Mouse (Mus musculus) retina, embryonic 14.5 days (tissue): ENCODE data around the gene Spc24.

Experiments used
- DNase-seq: peaks from one replicate; pipeline ENCODE4 v3.0.0-alpha.2; 2015; ENCODE audit warnings: low spot score

Gene Spc24

DNA sequence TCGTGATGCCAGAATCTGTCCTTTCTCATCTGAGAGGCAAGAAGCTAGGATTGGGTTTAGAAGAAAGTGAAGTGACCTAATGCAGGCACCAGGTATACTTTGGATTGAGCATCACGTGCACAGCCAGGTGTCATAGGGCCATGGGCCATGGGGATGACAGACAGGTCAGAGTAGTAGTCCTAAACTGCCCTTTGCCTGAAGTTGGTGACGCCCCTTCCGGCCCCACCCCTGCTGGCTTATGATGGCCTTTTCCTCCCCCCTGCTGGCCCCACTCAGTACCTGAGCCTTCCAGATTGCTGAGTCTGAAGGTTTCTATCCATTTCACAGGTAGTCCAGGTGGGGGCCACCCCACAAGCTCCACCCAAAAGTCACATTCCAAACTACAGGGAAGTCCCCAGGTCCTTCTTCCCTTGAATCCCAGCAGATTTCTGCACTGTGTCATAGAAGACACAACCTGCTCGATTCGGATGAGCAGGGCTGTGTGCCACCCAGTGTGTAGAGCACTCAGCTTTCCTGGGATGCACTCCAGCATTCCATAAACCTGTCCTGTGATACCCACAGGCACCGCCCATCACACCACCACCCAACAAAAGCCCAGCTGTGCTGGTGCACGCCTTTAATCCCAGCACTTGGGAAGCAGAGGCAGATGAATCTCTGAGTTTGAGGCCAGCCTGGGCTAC, 53.4 kb downstream of the Spc24 start:
- DNase-seq = no peak

DNA sequence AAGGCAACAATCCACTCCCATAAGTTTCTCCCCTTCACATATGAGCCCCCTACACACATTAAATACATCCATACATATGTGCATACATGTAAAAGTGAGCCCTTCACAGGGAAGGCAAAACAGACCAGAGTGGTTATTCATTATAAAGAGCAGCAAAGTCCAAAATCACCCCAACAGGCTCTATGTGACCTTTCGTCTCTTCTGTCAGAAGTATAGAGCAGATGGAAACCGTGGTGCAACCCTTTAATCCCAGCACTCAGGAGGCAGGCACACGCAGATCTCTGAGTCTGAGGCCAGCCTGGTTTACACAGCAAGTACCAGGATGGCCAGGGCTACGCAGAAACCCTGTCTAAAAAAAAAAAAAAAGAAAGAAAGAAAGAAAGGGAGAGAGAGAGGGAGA, 54.0 kb downstream of the Spc24 start:
- no peak for DNase-seq
